Mouse (Mus musculus) hindbrain, embryonic 15.5 days (tissue): ENCODE results near the gene Ccdc57. TPM values are rescaled to one million over a fixed set of nuclear protein-coding genes. Genes with fewer than 3 reads are reported as not detected.

ENCODE experiments used
- ATAC-seq: fragments of 200-750 bp; cut with Nextera tagmentation; 2 replicates; pipeline ENCODE4 v1.8.0; 2017; ENCODE audit warnings: low read depth, moderate number of reproducible peaks, moderate TSS enrichment; ENCODE audit not compliant: low FRiP score
- H3K27ac ChIP-seq: fragments of 300-500 bp; sonication (generic); replicated peaks from 2 replicates; pipeline ENCODE4 v1.5.1; 2015; ENCODE audit warnings: mild to moderate bottlenecking, inconsistent platforms
- H3K27me3 ChIP-seq: fragments of 300-500 bp; sonication (generic); 2 replicates; pipeline ENCODE4 v1.6.1; 2015; ENCODE audit warnings: control low read depth, inconsistent platforms
- H3K36me3 ChIP-seq: fragments of 300-500 bp; sonication (generic); 2 replicates; pipeline ENCODE4 v1.6.1; 2015; ENCODE audit warnings: control low read depth, inconsistent platforms
- H3K4me1 ChIP-seq: fragments of 300-500 bp; sonication (generic); replicated peaks from 2 replicates; pipeline ENCODE4 v1.6.1; 2015; ENCODE audit warnings: control low read depth, inconsistent platforms
- H3K4me2 ChIP-seq: fragments of 300-500 bp; sonication (generic); 2 replicates; pipeline ENCODE4 v1.6.1; 2015; ENCODE audit warnings: moderate library complexity, mild to moderate bottlenecking, inconsistent platforms
- H3K4me3 ChIP-seq: fragments of 300-500 bp; sonication (generic); 2 replicates; pipeline ENCODE4 v1.5.1; 2015; ENCODE audit warnings: mild to moderate bottlenecking, inconsistent platforms
- H3K9ac ChIP-seq: fragments of 300-500 bp; sonication (generic); 2 replicates; pipeline ENCODE4 v1.6.1; 2015; ENCODE audit warnings: inconsistent platforms
- H3K9me3 ChIP-seq: fragments of 300-500 bp; sonication (generic); 2 replicates; pipeline ENCODE4 v1.6.1; 2016; ENCODE audit warnings: control low read depth, inconsistent platforms
- WGBS: fragments of 180-500 bp; shearing (Covaris S2); methylation state at CpG from one replicate; pipeline ENCODE4 v1.1.7; 2015; 5-methylcytosine and 5-hydroxymethylcytosine counted together
- polyA plus RNA-seq: library from polyadenylated mRNA; unstranded; fragments of >200 nt; fragmentation: Nextera tagmentation; extraction: Ambion mirVana; gene quantifications from 2 replicates; pipeline ENCODE4 v1.2.1, GENCODE M21; 2015

Ccdc57 gene
- polyA plus RNA-seq, 1 experiment from 2014 or later, result 6.1 TPM

- no peak for ATAC-seq
- no peaks in the 10 kb centered on the region for H3K27me3 ChIP-seq
- H3K4me2 ChIP-seq, result no peak overlapping the region
- no peak overlapping the region for H3K9ac ChIP-seq
- H3K9me3 ChIP-seq, result no peaks in the 10 kb centered on the region
- no peak overlapping the region for H3K27ac ChIP-seq
- H3K4me1 ChIP-seq, result no peaks in the 10 kb centered on the region
- peaks cover 44% of the 10 kb centered on the region for H3K36me3 ChIP-seq
- 94% methylated on average over 6 of the region's 6 CpGs for WGBS
- no peak overlapping the region for H3K4me3 ChIP-seq
Observed at GRCm38 (mm10) chr11:120898114-120898548, 34.5 kb downstream of the Ccdc57 start.

GRCm38 (mm10) chr11:120895441-120895840 lies 37.2 kb downstream of the Ccdc57 start:
- no peak overlapping the region for H3K27ac ChIP-seq
- peaks cover 50% of the 10 kb centered on the region for H3K36me3 ChIP-seq
- 91% methylated on average over 6 of the region's 6 CpGs for WGBS
- H3K4me3 ChIP-seq, result no peak overlapping the region
- no peak for ATAC-seq
- H3K9me3 ChIP-seq, result no peaks in the 10 kb centered on the region
- no peak overlapping the region for H3K9ac ChIP-seq
- no peaks in the 10 kb centered on the region for H3K4me1 ChIP-seq
- no peaks in the 10 kb centered on the region for H3K27me3 ChIP-seq
- H3K4me2 ChIP-seq, result no peak overlapping the region

- 94% methylated on average over 8 of the region's 8 CpGs for WGBS
- peaks cover 55% of the 10 kb centered on the region for H3K36me3 ChIP-seq
- no peak for ATAC-seq
Observed at GRCm38 (mm10) chr11:120894397-120894796, 38.3 kb downstream of the Ccdc57 start.

GRCm38 (mm10) chr11:120889216-120889615 lies 43.5 kb downstream of the Ccdc57 start:
- no peaks in the 10 kb centered on the region for H3K9me3 ChIP-seq
- peaks cover 37% of the 10 kb centered on the region for H3K36me3 ChIP-seq
- WGBS, result 88% methylated on average over 3 of the region's 3 CpGs
- no peaks in the 10 kb centered on the region for H3K27me3 ChIP-seq
- ATAC-seq, result no peak
- H3K27ac ChIP-seq, result no peak overlapping the region
- no peaks in the 10 kb centered on the region for H3K4me1 ChIP-seq
- H3K4me2 ChIP-seq, result no peak overlapping the region
- no peak overlapping the region for H3K9ac ChIP-seq
- H3K4me3 ChIP-seq, result no peak overlapping the region

More at GRCm38 (mm10) chr11:120894397-120894796, 38.3 kb downstream of the Ccdc57 start:
- Histone ChIP-seq H3K9ac (no peak overlapping the region), H3K27me3 (no peaks in the 10 kb centered on the region), H3K4me1 (no peaks in the 10 kb centered on the region), H3K4me2 (no peak overlapping the region), H3K9me3 (no peaks in the 10 kb centered on the region), H3K27ac (no peak overlapping the region), H3K4me3 (no peak overlapping the region)

- no peak overlapping the region for H3K4me3 ChIP-seq
- no peaks in the 10 kb centered on the region for H3K9me3 ChIP-seq
- no peak overlapping the region for H3K27ac ChIP-seq
- H3K36me3 ChIP-seq, result peaks cover 35% of the 10 kb centered on the region
- no peak for ATAC-seq
- no peak overlapping the region for H3K9ac ChIP-seq
- H3K4me2 ChIP-seq, result no peak overlapping the region
- H3K27me3 ChIP-seq, result no peaks in the 10 kb centered on the region
- WGBS, result 85% methylated on average over 5 of the region's 5 CpGs
- no peaks in the 10 kb centered on the region for H3K4me1 ChIP-seq
Observed at GRCm38 (mm10) chr11:120888718-120889117, 44.0 kb downstream of the Ccdc57 start.

- H3K27ac ChIP-seq, result no peak overlapping the region
- H3K9me3 ChIP-seq, result no peaks in the 10 kb centered on the region
- 89% methylated on average over 5 of the region's 5 CpGs for WGBS
- H3K4me3 ChIP-seq, result no peak overlapping the region
- H3K9ac ChIP-seq, result no peak overlapping the region
- no peaks in the 10 kb centered on the region for H3K4me1 ChIP-seq
- peaks cover 34% of the 10 kb centered on the region for H3K36me3 ChIP-seq
- ATAC-seq, result no peak
- H3K27me3 ChIP-seq, result no peaks in the 10 kb centered on the region
- no peak overlapping the region for H3K4me2 ChIP-seq
Observed at GRCm38 (mm10) chr11:120887502-120887901, 45.2 kb downstream of the Ccdc57 start.

GRCm38 (mm10) chr11:120886462-120886861 lies 46.2 kb downstream of the Ccdc57 start:
- ATAC-seq, result no peak
- no peak overlapping the region for H3K4me3 ChIP-seq
- 58% methylated on average over 5 of the region's 5 CpGs for WGBS
- H3K9ac ChIP-seq, result no peak overlapping the region
- H3K36me3 ChIP-seq, result peaks cover 30% of the 10 kb centered on the region
- H3K27me3 ChIP-seq, result no peaks in the 10 kb centered on the region
- H3K27ac ChIP-seq, result no peak overlapping the region
- no peaks in the 10 kb centered on the region for H3K9me3 ChIP-seq
- H3K4me2 ChIP-seq, result no peak overlapping the region
- H3K4me1 ChIP-seq, result no peaks in the 10 kb centered on the region

- no peaks in the 10 kb centered on the region for H3K27me3 ChIP-seq
- H3K9me3 ChIP-seq, result no peaks in the 10 kb centered on the region
- H3K4me2 ChIP-seq, result no peak overlapping the region
- no peak for ATAC-seq
- peaks cover 31% of the 10 kb centered on the region for H3K36me3 ChIP-seq
- H3K27ac ChIP-seq, result no peak overlapping the region
- H3K4me1 ChIP-seq, result no peaks in the 10 kb centered on the region
- no peak overlapping the region for H3K4me3 ChIP-seq
- WGBS, result 92% methylated on average over 3 of the region's 3 CpGs
- no peak overlapping the region for H3K9ac ChIP-seq
Observed at GRCm38 (mm10) chr11:120883601-120884000, 49.1 kb downstream of the Ccdc57 start.

- Histone ChIP-seq H3K4me2 (no peak overlapping the region), H3K27me3 (no peaks in the 10 kb centered on the region), H3K4me1 (no peaks in the 10 kb centered on the region), H3K27ac (no peak overlapping the region), H3K9ac (no peak overlapping the region), H3K36me3 (peaks cover 34% of the 10 kb centered on the region), H3K9me3 (no peaks in the 10 kb centered on the region), H3K4me3 (no peak overlapping the region)
- no peak for ATAC-seq
- 89% methylated on average over 4 of the region's 4 CpGs for WGBS
Observed at GRCm38 (mm10) chr11:120882931-120883330, 49.7 kb downstream of the Ccdc57 start.

GRCm38 (mm10) chr11:120873206-120873605 lies 59.5 kb downstream of the Ccdc57 start:
- Histone ChIP-seq H3K9ac (no peak overlapping the region), H3K4me3 (no peak overlapping the region), H3K4me2 (no peak overlapping the region), H3K4me1 (no peaks in the 10 kb centered on the region), H3K27ac (no peak overlapping the region), H3K36me3 (0 out of 2 replicates have a peak, but pooled peaks cover 3% of the 10 kb centered on the region), H3K9me3 (no peaks in the 10 kb centered on the region), H3K27me3 (no peaks in the 10 kb centered on the region)
- ATAC-seq, result no peak
- WGBS, result 88% methylated on average over 6 of the region's 6 CpGs

- Histone ChIP-seq H3K9ac (no peak overlapping the region), H3K9me3 (no peaks in the 10 kb centered on the region), H3K4me3 (no peak overlapping the region), H3K27me3 (no peaks in the 10 kb centered on the region), H3K36me3 (0 out of 2 replicates have a peak, but pooled peaks cover under 1% of the 10 kb centered on the region), H3K4me2 (no peak overlapping the region), H3K4me1 (no peaks in the 10 kb centered on the region), H3K27ac (no peak overlapping the region)
- WGBS, result 95% methylated on average over 9 of the region's 9 CpGs
- no peak for ATAC-seq
Observed at GRCm38 (mm10) chr11:120871521-120871920, 61.2 kb downstream of the Ccdc57 start.

GRCm38 (mm10) chr11:120865816-120866215 lies 66.9 kb downstream of the Ccdc57 start:
- Histone ChIP-seq H3K36me3 (0 out of 2 replicates have a peak, but pooled peaks cover 4% of the 10 kb centered on the region), H3K9ac (no peak overlapping the region), H3K9me3 (no peaks in the 10 kb centered on the region), H3K4me3 (no peak overlapping the region), H3K27ac (no peak overlapping the region), H3K27me3 (no peaks in the 10 kb centered on the region), H3K4me2 (no peak overlapping the region), H3K4me1 (no peaks in the 10 kb centered on the region)
- WGBS, result 95% methylated on average over 1 of the region's 1 CpGs
- no peak for ATAC-seq

- 87% methylated on average over 10 of the region's 10 CpGs for WGBS
- Histone ChIP-seq H3K27me3 (no peaks in the 10 kb centered on the region), H3K9me3 (no peaks in the 10 kb centered on the region)
Observed at GRCm38 (mm10) chr11:120862819-120863218, 69.9 kb downstream of the Ccdc57 start.

More at GRCm38 (mm10) chr11:120862819-120863218, 69.9 kb downstream of the Ccdc57 start:
- H3K36me3 ChIP-seq, result peaks cover 27% of the 10 kb centered on the region; the same call in 1 of the 2 replicates
- H3K4me1 ChIP-seq, result no peaks in the 10 kb centered on the region
- no peak overlapping the region for H3K4me2 ChIP-seq
- no peak overlapping the region for H3K27ac ChIP-seq
- H3K4me3 ChIP-seq, result no peak overlapping the region
- no peak for ATAC-seq
- H3K9ac ChIP-seq, result no peak overlapping the region
